Mouse (Mus musculus) common myeloid progenitor, adult 5-6 weeks (primary cell): ENCODE results near the gene Mllt10. TPM values are rescaled to one million over a fixed set of nuclear protein-coding genes. Genes with fewer than 3 reads are reported as not detected.
A peak's percentile ranks its signal among the peaks of the same experiment; 100 is the strongest.

ENCODE experiments used
- ATAC-seq: replicated peaks from 2 replicates; pipeline ENCODE4 v1.8.0; 2016; ENCODE audit warnings: low read depth, mild to moderate bottlenecking, moderate TSS enrichment, inconsistent platforms; ENCODE audit not compliant: poor library complexity, severe bottlenecking
- total RNA-seq: library from RNA; stranded (forward); fragments of 200-1000, 187-1606 nt; gene quantifications from 2 replicates; pipeline ENCODE4 v1.2.3, GENCODE M21; 2017

Mllt10 gene
- 46.1 and 71.7 TPM in 2 replicates for total RNA-seq

DNA sequence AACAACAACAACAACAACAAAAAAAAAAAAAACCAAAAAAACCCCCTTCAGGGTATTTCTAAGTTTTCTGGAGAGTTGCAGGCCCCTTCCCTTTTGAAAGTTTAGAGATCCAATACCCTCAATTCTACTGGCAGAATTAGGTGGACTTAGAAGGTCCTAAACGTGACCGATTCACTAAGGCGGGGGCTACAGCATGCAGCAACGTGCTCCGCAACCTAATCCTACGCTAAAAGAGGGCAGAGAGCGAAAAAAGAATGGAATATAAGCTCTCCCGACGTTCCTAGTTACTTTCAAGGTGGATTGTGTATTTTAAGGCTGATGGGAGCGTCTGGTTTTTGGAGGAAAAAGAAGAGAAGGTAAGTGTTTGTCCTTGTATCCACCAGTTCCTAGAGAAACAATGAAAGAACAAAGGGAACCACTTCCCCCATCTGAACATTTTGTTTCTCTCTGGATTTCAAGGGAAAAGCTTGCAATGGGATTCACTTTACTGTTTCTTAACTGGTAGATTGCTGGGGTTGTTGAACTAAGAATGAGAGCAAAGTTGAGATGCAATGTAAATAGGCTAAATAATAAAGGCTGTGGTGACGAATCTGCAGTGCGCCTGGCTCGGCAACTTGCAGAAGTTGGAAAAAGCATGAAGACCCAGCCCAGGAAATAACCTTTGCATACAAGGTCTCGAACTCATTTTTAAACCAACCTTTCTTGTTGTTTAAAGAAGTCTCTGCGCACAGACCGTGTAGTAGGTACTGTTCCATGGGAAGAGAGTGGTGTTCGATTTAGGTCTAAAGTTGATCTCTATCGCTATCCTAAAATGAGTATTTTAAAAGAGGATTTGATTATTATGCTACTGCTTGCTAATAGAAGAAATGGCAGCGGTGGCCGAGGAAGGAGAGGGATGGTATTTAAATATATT lies at the start of gene Mllt10:
Gene Mllt10 (plus strand): TSS at position 222 of the 913 bp plus-strand sequence.
- no peak for ATAC-seq

DNA sequence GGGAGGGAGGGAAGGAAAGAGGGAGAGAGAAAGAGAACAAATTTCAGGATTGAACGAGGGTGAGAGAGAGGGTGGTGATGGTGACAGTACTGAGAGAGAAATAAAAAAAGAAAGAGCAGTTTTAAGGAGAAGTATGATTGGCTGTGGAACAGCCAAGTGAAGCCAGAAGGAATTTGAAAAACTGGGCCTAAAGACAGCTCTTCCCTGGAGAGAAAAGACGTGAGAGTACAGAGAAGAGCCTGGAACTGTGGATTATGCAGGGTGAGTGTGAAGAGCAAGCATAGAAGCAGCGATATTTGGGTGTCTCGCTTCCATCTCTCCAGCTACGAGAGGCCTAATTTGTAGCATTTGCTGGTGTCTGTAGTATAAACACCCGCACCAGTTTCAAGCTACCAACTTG lies 43.8 kb upstream of the Mllt10 start:
- ATAC-seq: no peak

DNA sequence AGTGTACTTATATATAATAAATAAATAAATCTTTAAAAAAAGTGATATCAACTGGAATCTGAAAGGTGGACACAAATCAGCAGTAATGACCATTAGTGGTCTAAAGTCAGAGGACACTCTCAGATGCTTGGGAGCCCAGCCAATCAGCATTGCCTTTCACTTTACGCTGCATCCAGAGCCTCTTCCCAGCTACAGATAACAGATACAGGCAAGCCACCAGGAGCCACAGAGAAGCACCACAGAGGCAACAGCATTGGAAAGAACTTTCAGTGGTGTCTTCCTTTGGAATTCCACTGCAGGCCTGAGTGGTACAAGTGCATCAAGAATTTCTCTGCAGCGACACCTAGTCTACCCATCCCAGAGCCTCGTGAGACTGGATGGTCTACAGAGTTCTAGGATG lies 42.2 kb upstream of the Mllt10 start:
- no peak for ATAC-seq

DNA sequence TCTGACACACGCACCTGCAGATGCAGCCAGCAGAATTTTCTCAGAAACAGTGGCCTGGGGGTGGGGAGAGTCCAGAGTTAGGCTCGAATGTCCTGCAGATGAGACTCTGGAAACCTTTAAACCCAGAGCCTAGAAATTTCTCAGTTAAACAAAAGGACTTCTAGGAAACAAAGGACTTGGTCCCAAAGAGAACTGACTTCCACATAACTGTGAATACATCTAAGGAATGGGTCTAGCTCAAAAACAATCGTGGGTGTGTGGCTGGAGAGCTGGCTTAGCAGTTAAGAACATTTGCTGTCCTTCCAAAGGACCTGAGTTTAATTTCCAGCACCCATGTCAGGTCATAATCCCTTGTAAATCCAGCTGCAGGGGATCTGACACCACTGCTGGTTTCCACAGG lies 39.5 kb upstream of the Mllt10 start:
- no peak for ATAC-seq

DNA sequence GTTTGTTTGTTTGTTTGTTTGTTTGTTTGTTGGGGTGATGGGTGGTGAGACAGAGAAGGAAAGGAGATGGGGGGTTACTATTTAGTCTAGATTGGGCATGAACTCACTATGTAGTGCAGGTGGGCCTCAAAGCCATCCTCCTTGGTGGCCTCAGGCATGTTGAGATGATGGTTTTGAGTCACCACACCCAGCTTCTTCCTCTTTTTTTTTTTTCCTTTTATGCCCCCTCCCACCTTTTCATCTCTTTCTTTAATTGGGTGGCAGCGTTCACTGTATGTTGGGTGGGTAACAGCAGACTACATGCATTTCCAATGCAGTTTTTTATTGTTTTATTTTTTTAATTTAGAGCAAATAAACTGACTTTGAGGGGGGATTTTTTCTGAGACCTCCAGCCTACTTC lies 38.4 kb upstream of the Mllt10 start:
- no peak for ATAC-seq

DNA sequence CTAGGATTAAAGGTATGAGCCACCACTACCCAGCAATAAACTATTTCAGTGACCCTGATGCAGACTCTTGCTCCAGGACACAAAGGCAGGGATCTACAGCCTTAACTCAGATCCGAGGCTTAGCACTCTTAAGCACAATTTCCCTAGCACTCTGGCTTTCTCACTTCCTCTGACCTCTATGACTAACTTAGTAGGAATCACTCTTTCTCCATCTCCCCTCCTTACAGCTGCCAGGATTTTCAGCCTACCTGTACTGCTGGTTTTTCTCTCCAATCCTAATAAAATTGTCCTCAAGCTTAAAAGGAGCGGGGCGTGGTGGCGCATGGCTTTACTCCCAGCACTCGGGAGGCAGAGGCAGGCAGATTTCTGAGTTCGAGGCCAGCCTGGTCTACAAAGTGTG lies 37.7 kb upstream of the Mllt10 start:
- ATAC-seq: no peak

DNA sequence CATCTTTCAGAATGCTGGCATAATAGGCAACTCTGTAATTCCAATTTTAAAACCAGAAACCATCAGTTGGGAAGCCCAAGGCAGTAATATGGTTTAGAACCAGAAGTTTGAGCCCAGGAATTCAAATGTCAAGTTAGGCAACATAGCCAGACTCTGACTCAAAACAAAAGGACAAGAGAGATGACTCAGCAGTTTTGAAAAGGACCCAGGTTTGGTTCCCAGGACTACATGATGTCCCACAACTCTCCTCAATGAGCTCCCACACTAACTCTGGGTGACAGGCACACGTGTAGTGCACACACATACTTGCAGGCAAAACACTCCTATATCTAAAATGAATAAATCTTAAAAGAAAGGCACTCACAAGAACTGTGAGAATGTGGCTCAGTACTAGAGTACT lies 35.9 kb upstream of the Mllt10 start:
- ATAC-seq: no peak

DNA sequence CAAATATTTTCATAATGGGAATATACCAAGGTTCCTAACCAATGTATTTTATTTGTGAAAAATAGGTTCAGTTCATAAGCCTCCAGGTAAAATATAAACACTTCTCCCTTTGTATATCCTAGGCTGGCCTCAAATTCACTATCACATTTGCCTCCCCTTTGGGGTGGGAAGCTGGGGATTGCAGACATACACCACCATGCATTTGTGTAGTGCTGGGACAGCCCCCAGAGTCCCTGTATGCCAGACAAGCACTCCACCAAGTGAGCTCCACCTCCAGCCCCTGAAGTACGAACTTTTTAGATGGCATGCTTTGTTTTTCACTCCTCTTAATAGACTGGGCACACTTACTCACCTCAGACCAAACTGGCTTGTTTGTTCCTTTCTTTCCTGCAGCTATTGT lies 32.2 kb upstream of the Mllt10 start:
- ATAC-seq: no peak

DNA sequence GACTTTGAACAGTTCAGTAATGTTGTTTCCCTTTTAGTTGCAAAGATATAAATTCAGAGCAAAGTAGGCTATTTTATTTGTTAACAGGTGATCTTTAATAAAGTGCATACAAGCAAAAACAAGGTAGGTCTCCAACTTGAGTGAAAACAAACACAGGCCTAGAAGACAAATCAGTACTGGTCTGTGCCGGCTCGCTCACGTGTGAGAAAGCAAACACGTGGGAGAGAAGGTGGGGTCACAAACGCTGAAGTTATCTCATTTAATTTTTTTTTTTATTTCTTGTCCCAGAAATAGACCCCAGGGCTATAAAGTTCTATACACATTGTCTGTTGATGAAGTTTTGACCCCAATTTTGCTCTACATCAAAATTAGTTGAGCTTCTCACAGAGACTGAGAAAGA lies 29.9 kb upstream of the Mllt10 start:
- ATAC-seq: no peak

DNA sequence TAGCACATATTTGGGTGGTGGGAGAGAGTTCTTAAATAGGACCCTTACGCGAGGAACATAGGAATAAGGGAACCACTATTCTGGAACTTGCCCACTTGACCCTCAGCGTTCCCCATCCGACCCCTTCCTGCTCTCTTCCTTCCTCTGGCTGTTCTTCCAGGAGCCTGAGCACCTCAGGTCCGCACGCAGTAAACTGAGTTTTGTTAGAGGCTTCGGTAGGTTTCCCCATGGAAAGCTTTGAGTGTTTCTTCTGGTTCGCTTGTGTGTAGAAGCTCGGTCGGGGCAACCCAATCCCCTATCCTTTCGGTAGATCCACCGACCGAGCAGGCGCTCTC lies 29.3 kb upstream of the Mllt10 start:
- ATAC-seq: no peak

DNA sequence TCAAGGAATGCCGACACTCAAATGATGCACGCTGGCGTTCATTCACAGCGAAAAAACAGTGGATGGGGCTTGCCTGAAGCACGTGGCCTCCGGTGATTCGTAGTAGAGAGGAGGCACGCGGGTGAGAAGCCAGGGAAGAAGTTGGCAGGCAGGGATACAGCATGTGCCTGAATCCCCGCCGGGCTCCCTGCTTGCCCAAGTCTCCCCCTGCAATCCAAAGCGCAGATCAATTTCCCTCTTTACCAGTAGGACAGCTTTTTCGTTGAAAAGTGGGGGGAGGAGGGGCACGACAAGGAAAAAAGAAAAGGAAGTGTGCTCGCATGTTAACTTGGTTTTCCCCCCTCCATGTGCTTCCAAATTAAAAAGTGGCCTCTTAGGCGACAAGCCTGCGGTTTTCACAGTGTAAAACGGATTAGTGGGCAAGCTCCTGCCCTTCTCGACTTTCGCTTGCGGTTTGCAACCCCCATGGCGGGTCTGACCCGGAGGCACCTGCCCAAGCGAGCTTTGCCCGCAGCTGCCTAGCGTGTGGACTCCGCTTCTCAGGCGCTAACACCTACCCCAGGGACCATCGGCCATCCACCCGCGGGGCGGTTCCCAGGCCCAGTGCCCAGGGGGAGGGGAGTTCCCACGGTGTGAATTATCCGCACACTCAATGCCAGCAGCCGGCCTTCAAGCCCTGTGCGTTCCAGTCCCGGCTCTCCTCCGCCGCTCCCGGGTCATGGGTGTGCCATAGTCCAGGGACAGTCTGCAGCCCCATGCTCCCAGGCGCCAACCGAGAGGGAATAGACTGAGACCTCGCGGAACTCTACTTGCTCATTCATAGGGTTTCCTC lies 28.7 kb upstream of the Mllt10 start:
- ATAC-seq: peak; percentile 26

DNA sequence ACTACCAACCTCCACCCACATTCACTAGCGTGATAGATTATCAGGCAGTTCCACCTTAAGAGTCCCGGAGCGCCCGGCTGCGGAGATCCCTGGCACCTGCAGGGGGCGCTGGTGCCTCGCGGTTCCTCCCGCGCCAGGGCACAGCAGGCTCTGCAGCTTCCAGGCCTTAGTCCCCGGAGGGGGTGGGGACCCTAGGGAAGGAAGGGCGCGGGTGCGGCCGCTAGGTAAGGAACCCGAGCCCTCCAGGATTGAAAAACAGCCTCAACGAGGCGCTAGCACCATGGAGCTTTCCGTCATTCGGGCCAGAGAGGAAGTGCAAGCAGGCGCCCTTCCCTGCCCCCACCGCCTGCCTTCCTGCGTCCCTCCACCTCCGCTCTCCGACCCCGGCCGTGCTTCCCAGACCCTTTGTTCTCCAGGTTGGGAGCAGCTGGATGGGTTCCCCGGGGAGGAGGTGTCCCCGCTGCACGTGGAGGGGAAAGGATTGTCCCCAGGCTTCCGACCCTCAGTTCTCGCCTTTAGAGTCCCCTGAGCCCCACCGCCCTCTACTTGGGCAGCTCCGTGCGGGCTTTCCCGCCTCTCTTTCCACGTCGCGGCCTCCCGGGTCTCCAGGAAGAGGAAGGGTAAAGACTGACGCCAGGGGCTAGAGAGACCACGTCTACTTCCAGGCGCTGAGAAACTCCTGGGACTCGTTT lies 27.4 kb upstream of the Mllt10 start:
- peak; percentile 82 for ATAC-seq

DNA sequence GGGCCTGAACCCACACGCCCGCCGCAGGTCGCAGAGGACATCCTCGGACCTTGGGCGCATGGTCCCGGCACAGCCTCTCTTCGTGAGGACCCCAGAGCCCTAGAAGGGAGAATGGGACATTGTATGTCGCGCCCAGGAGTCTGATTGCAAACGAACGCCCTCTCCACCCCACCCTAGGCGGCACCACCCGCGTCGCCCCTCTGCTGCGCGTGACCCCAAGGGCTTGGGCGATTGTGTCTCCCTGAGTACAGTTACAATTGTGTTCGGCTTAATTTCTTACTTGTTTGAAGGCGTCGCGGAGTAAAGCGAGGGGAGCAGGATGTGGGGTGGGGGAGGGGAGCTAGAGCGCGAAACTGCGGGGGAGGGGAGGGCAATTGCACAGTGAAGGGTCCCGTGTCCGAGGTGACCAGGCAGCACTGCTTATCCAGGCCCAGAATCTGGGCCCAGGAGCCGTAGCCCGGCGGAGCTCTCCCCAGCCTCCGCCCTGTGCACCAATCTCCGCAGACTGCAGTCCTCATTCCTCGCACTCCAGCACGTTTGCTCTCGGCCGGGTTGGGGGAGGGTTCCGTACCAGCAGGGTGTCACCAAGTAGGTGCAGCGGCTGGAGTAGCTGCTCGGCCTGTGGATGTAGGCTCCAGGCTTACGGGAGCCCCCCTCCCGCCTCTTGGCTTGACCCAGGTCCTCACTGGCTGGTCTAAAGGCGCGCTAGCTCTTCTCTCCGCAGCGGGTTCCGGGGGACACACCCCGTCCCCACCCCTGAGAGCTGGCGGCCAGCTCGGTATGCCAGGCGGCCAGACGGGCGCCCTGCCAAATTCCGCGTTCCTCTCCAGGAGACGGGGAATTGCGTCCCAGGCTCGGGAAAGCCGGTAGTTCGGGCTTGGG lies 26.7 kb upstream of the Mllt10 start:
- peak; percentile 19 for ATAC-seq

DNA sequence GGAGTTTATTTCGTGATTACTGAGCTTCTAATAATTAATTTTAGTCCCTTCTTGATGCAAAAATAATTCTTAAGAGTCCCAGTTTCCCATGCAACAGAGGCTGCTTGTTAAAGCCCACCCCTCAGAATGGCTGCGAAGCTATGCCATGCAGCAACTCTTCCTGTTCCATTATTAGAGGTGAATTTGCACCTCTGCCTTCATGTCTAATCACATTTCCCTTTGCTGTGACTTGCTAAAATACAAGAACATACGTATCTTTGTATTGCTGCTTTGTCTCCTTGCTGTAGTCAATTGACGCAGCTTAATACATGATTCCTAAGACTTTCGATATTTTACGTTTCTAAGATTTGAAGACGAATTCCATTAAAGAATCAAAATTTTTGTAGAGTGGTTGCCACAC lies 25.4 kb upstream of the Mllt10 start:
- ATAC-seq: no peak

DNA sequence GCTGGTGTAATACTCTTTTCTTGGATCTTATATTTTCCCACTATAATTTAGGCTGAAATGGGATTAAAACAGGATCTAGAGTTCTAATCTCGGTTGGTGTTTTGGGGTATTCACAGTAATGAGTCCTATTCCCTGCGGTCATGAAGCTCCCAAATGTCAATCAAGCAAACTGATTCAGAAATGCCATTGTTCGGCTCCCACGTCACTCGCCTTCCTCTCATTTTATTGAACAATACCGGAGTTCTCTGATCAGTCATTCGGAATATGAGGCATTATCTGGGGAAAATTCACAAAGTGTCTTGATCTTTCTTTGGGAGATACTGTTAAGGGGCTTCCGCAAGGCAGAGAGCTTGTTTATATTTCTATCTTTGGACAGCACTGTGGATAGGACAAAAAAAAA lies 24.5 kb upstream of the Mllt10 start:
- no peak for ATAC-seq

DNA sequence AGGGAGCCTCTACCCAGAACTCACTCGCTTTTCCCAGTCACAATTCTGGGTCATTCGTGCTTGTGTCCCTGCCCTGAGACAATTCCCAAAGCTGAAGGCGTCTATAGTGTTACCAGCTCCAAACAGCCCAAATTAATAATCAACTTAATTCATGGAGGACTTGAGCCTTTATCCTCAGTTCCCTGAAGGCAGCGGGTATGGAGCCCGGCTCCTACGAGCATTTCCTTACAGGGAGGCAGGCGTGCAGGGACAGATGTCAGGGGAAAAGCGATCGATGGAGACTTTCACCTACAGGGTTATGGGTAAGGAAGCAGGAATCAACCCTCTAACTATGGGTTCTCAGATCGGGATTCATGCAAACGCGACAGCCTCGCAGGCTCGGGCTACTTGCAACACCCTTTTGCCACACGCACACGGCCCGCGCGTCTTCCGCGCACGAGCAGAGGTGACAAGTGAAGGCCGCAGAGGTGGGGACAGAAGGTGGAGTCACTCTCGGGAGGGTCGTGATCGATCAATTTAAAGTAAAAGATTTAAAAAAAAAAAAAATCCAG lies 23.7 kb upstream of the Mllt10 start:
- no peak for ATAC-seq

DNA sequence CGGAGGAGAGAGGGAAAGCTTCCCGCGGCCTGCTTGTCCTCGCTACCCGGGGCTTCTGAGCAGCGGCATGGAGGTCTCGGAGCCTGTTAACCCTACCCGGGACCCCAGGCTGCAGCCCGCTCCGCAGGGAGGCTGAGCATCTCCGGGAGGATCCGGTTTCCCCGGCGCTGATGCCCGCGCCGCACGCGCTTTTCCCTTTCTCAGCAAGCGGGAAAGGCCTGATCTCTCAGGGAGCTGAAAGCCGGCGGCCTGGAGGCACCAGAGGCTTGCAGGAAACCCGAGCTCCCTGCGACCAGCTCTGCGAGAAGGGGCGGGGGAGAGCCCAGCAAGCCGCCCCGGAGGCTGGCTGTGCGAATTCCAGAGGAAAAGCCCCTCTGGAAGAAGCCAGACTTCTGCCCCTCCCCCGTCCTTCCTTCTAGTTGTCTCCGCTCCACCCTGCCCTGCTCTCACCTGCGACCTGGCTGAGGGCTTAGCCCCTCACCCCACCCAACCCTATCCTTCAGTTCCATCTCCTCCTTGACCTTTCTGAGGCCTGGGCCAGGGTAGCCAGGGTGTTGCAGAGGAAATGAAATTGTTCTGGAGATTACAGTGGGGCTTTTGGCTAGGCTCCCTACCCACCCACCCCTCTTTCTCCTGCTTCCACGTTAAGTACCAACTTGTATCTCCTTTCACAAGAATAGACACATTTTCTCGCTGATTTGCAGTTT lies 23.1 kb upstream of the Mllt10 start:
- ATAC-seq: no peak

DNA sequence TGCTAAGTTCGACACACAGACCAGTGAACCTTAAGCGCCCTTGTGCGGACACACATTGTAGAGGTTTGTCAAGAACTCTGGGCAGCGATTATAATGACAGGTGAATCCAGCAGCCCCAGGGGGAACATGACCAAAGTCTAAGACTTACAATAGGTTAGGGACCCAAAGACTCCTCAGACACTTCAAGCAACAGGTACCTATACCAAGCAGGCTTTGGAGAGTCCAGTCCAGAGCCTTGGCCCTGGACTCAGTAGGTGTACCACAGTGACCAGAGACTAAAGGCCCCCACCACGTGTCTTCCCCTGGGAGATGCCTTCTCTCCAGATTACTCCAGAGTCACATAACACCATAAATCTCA lies 22.5 kb upstream of the Mllt10 start:
- no peak for ATAC-seq
